Mouse (Mus musculus) A20 (cell line): ENCODE measurements around the gene Sos2.
A peak's percentile ranks its signal among the peaks of the same experiment; 100 is the strongest.
"Not testable (repeated sequence)": the region's sequence is repeated elsewhere in the genome, so short reads cannot be mapped to it uniquely, and the experiment has no call there.

Experiments used
- DNase-seq: peaks from one replicate; pipeline ENCODE4 v3.0.0-alpha.2; 2011; ENCODE audit warnings: low read depth, low spot score

Gene Sos2

DNA sequence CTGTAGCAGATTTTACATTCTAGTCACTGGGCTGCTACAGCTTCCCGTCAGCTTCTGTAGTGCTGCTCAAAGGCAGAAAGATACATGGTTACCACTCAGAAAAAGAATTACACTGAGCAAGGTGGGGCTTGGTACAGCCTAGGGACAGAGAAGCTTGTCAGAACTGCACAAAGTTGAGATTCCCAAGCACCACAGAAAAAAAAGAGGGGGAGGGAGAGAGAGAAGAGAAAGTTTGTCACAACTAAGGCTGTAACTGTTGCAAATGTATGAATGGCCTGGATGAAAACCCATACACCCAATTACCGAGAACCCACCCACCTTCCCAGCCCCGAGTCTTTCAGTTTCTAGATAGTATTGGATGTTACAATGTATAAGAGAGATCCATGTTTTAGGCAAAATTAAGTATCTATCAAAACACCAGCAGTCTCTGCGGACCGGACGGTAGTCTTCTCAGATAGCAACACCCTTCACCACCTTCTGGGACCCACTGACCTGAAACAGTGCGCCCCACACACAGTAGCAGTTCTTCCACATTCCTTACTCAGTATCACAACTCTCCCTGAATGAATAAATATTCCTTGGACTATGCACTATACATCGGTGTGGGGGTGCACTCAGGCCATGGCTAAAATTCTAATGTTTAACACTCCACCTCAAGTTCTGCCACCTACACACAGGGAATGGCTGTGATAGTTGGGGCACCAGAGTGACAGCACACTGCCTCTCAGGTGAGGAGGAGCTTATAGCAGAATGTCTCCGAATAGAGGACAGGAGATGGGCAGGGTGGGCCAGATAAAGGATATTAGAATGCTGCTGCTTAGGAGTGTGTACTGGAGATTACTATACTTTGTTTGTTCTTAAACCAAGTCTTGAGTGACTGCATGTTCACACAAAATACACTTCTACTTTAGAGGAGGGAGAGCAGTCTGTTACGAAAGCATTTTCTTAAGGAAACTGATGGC lies 6.8 kb downstream of the Sos2 start:
- DNase-seq, result no peak

DNA sequence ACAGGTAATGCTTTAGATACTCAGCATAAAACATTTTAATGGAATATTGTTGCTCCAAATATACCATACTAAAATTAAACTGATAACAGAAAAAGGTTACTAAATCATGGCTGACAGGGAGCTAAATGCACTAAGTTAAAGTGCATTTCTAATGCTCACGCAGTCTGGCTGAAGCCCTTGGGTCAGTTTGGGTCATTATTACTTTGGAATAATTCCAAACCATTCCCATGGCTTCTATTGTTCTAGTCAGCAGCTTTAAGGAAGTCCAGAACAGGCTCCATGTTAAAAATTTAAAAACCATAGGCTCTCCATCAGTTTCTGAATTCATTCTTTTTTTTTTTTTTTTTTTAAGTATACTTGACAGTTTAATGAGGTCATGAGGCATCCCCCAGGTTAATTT lies 7.5 kb downstream of the Sos2 start:
- no peak for DNase-seq

DNA sequence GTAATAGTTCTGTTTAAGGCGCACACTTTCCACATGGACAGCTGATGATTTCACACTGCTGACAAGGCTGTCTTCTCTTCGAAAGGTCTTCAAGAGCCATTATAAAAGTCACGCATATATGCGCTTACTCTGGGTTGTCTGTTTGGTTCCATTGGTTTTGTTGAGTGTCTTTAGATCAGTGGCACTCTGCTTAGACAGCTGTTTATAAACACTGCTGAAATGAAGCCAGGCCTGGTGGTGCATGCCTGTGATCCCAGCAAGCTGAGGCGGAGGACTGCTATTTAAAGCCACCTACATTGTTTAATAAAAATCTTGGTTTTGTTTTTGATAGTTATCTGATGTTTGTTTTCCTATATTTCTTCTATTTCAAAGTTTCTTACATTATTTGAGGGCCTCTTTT lies 14.9 kb downstream of the Sos2 start:
- DNase-seq, result no peak

DNA sequence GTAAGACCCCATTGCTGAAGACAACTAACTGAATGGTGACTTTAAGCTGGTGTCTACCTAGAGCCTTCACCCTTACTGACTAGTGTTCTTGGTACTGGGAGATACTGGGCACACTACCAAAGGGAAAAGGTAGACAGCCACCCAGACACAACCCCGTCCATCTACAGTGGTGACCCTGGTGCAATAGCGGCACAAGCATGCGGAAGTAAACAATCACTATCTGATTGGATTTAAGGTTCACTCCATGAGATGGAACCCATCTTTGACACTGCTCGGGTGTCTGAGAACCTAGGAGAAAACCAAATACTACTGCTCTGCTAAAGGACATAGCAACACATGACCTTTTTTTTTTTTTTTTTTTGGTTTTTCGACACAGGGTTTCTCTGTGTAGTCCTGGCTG lies 20.0 kb downstream of the Sos2 start:
- DNase-seq, result no peak

DNA sequence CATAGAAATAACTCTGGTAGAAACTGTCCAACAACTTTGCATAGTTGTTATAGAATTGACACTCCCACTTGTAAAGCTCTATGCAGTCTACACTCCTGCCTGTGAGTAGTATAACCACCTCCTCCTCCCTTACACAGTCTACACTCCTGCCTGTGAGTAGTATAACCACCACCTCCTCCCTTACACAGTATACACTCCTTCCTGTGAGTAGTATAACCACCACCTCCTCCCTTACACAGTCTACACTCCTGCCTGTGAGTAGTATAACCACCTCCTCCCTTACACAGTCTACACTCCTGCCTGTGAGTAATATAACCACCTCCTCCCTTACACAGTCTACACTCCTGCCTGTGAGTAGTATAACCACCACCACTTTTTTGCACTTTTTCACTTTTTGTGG lies 27.7 kb downstream of the Sos2 start:
- DNase-seq, result peak; percentile 39

DNA sequence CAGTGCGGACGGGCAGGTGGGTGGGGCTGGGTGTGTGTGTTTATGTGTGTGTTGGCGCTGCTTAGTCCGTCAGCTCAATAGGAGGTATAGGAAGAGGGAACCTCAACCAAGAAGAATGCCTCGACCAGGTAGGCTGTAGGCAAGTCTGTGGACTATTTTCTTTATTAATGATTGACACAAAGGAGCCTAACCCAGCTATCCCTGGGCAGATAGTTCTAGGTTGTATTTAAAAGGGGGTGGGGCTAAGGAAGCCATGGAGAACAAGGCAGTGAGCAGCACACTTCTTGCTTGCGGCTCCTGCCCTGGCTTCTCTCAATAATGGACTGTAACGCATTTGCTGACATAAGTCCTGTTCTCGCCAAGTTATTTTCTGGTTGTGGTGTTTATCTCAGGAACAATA lies 32.1 kb downstream of the Sos2 start:
- DNase-seq, result no peak

DNA sequence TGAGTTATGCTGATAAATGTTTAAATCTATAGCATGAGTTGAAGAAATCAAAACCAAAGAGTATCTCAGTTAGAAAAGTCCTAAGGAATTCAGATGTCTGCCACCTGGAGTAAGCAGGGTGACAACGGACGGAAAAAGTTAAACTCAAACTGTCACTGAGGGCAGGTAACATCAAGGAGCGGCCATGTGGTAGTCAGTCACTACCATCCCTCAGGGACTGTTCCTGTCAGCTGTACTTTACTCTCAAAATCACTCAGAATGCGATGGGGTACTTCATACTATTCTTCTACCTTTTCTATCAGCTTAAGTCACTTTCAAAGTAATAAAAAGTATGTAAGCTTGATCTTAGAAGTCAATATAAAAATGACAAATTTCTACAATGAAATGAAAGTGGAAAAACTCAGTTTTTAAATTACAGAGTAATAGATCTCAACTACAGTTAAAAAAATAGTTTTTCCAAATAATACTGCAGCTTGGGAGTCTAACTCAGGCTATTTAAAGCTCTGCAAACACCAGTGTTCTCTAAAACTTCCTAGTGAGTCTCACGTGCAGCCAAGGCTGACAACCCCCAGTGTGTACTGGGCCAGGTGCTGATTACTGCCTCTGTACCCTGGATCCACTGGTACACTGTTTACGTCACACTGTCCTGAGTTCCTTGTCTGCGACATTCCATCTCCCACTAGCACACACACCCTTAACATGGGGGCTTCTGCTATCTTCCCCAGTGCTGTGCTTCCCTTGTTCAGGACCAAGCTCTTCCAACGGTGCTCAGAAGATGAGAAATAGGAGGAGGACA lies 35.6 kb downstream of the Sos2 start:
- DNase-seq, result peak; percentile 29

DNA sequence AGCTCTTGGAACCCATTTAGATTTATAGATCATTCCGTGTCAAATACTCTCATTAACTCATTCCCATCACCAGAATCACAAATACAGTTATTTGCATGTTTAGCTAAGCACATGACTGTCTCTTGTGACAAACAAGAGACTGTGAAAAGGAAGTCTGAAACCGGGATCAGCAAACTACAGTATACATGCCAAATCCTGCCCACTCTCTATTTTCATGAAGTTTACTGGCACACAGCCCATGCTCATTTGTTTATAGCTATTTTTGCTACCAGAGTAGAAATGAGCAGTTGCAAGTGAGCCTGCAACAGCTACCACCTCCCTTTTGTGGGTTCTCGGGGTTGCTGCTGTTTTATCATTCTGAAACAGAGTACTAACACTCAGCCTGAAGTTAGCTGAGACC lies 36.8 kb downstream of the Sos2 start:
- DNase-seq, result peak; percentile 75

DNA sequence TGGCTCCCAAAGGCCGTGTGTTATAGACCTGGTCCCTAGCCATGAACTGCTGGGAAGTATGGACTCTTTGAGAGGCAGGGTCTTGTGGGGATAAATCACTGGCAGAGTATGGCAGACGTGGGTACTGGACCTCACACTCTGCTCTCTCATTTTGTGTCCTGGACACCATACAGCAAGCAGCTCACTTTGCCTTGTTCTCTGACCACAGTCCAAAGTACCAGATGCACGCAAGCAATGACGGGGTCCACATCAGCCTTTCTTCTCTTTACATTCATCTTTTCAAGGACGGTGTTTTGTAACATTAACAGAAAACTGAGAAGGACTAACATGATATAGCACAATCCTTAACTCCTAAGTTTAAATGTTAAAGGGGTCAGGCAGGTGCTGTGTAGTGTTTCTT lies 38.8 kb downstream of the Sos2 start:
- DNase-seq, result no peak

DNA sequence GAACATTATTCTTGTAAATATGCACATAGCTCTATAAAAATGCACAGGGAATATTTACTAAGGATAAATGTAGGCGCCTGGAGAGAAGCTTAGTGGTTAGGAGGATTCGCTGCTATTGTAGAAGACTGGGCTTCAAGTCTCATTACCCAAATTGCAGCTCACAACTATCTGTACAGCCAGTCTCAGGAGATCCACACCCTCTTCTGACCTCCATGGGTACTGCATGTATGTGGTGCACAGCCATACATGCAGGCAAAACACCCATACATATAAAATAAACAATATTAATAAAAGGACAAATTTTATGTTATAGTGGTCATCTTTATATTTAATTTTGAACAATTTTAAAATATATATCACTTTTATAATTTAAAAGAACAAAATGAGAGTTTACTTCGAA lies 46.9 kb downstream of the Sos2 start:
- DNase-seq, result peak; percentile 62

DNA sequence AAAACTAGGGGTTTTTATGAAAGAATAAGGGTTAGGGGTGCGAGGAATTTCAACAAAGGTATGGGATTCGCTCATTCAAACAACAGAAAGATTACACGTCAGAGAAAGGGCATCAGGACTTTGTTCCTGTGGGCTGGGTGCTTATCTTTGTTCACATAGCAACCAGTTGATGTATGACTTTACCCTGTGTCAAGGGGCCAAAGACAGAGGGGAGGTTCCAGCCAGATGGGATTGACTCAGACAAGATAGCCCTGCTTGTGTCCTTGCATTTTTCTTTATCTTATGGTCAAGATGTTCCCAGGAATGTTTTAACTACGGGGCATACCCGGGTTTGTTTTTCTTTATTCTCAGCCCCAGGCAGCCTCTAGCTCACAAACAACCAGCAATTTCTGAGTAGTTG lies 63.1 kb downstream of the Sos2 start:
- not testable (repeated sequence) for DNase-seq

DNA sequence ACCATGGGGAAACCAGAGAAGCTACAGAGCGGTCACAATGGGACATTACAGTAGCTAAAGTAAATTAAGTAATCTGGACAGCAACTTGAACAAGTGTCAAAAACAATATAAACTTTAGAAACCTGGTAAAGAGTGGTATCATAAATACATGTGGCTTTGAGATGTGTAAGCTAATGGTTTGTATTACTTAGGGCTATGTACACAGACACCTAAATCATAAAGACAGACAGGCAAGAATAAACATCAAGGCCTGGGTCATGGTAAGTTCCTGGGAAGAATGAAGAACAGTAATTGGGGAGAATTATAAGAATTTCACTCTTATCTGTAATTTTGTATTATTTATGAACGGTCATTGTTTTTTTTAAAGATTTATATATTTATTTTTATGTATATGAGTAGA lies 77.3 kb downstream of the Sos2 start:
- DNase-seq, result no peak

DNA sequence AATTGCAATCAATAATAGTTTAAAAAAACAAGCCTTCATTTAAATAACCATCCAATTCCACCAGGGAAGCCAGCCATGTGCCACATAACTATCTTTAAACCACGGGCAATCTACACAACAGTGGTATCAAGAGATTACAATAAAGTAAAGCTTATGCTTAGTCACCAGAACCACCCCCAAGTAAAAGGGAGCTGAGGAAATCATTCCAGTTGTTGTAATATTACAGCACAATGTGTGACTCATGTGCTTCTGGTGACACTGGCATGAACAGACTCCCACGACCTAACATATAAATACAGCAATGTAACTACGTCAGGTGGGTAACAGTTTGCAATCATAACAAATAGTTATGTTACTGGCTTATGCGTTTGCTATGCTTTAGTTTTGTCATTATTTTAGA lies 84.2 kb downstream of the Sos2 start:
- DNase-seq, result no peak

DNA sequence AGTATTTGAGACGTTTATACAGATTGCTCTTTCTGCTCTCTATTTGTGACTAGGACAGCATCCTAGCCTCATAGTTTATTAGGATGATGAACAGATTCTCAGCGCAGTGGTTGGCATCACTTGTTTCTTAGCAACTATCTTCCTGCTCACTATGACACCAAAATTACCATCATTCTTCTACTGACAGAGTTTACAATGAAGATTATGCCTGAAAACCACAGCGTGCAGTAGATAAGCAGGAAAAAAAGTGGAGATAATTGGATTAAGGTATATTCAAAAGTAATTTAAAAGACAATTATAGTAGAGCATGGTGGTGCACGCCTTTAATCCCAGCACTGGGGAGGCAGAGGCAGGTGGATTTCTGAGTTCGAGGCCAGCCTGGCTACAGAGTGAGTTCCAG lies 88.5 kb downstream of the Sos2 start:
- no peak for DNase-seq

DNA sequence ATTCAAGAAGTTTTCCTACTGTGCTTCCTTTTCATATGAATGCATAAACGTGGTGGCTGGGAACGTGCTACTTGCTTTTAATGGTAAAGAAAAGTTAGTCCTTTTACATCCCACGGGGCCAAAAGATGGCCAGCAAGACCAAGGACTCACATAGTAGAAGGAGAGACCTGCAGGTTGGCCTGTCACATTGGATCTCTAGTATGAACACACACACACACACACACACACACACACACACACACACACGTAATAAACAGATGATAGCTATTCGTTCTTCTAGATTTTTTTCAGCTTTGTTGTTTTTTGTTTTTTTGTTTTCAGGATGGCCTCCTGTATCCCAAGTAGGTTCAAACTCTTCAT lies 98.4 kb downstream of the Sos2 start:
- DNase-seq, result no peak

DNA sequence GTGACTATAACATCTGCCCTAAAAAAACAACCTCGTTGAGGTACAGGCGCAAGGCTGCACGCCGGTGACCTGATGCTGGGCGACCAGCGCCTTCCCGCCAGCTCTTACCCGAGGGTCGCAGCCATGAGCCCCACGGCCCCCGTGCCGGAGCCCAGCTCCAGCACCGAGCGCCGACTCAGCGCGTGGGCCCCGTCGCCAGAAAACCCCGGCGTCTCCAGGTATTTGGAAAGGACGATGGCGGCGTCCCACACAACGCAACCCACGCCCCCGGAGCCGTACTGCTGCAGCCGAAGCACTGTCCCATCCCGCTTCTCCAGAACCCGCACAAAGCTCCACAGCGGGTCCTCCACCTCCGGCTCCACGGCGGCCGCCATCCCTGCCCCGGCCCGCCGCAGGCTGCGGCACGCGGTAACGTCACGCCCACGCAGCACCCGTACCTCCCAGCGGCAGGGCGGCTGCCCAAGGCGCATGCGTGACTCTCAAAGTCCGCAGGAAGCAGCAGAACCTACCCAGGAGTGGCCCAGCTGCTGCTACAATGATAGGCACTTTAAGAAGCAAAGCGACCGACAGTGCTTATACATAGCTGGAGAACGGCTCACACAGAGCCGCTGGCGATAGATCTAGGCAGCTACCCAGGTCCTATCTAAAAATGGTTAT lies 98.9 kb downstream of the Sos2 start, which contains the start of gene Vcpkmt:
Gene Vcpkmt, minus strand, starts transcription at position 416 of the 657 bp plus-strand sequence.
- peak; percentile 91 for DNase-seq

DNA sequence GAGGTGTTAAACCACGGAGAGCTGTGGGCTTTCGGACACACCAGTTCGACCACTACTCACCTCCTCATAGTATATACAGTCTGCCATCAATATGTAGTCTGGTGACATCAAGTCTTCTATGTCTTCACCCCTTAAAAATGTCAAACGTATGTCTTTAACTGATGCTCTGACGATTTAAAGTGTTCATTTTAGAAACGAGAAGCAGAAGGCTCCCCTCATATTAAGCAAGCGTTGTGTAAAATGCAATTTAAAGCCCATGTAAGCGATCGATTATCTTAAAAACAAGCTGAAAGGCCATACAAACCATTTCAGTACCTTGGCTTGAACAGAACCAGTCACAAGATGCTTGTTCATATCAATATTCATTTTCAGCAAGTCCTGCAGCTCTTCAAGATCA lies 99.4 kb downstream of the Sos2 start:
- no peak for DNase-seq

DNA sequence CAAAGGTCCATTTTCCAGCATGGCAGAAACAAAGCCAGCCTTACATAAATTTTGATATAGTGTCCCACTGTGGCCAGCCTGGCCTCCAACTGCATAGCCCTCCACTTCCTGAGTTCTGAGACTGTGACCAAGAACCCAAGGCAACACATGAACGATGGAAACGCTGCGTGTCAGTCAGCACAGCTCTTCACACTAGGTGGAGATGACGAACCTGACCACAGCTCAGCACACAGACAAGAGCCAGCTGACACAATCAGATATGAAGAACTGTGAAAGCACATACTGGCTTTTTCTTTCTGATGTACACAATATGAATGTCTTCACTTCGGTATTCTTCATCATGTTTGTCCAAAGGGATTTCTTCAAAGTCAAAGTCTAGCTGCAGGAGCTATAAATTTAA lies 102.0 kb downstream of the Sos2 start:
- no peak for DNase-seq

DNA sequence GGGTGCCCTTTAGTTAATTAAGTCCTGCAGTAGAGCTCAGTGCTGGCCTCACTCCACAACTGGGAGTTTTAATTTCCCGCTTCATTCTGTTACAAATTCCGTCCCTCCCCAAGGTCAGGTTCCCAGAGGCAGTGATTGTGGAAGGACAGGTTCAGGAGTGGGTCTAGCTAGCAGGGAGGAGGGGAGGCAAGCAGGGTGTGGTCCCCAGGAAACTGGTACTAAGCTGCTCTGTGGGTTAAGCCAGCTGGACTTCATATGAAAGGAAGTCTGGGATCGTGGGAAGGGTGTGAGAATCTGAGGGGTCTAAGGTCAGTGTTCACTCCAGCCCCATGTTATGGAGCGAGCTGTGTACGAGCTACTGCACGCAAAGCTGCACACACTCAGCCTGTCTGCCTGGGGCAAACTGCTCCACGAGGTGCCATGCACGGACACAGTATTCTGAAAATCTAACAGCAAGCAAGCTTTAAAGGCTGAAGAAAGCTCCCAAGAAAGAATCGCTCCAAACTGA lies 105.5 kb downstream of the Sos2 start:
- no peak for DNase-seq

DNA sequence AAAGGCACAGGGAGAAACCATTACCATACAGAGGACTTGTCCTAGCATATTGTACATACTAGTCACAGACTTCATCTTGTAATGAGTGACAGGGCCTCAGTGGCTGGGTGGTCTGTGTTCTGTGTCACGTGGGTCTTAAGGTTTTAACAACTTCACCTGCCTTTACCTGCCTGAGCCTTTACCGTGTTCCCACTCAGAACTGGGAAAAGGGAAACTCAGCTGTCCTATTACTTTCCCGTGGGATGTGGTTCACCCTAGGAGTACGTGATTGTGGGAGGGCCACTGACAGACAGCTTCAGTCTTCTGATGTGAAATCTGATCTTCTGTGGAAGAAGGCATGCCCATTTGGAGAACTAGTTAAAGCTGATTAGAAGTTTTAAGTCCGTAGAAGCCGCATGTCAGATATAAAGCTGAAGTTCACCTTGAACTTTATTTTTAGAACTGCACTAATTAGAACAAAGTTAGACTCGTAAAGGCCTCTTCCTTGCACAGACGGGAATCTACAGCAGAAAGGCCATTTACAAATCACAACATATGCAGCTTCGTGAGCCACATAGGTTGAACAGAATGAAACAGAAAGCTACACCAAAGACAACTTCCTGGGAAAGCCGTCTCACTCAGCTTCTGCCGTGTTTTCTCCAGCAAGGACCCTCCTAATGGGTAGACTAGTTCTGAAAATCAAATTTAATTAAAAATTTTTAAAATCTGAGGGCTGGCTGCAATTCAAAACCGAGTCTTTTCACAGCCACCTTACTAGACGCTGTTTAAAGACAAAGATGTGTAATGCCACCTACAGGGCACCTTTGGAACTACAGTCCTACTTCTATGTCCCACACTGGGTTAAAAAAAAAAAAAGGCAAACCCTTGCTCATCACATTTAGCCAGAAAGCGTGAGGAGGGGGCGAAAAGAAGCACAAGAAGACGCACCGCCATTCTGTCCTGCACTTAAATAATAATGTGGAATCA lies 107.5 kb downstream of the Sos2 start:
- DNase-seq, result peak; percentile 87

DNA sequence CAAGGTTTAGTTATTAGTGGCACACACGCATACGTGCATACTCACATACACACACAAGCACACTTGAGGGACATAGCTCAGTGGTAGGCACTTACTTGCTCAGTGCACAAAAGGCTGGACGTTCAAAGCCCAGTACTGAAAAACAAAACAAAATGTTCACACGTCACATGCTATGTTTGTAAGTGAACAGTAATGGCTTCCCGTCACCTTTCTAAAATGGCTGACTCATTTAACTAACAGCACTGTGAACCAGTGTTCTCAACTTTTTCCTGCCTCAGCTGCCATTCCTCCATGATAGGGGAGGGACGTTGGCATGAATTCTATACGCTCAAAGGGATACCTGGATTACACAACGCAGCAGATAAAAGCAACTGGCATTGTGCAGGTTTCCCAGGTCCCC lies 108.4 kb downstream of the Sos2 start:
- no peak for DNase-seq
